Mouse (Mus musculus): ENCODE measurements around the gene Slc7a1. TPM values are rescaled to one million over a fixed set of nuclear protein-coding genes. Genes with fewer than 3 reads are reported as not detected.
A peak's percentile ranks its signal among the peaks of the same experiment; 100 is the strongest.

Gene Slc7a1
- polyA plus RNA-seq, 1 experiment from 2014 or later = 10.8 TPM

DNA sequence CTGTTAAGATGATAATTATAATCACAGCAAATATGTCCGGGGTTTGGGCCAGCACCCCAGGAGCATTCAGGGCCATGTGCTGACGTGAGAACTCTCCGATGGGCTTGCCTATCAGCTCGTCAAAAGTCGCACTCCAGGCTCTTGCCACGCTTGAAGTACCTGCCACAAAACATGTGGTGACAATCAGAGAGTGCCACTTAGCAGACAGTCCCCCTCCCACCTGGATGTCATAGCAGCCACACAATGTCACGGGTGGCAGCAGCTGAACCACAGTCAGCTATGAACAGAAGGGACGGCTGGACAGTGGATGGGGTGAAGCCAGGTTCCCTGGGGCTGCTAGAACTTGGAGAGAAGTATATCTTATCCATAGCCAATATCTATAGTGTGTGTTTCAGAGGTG is 51.6 kb downstream of the Slc7a1 start:
- H3K9ac ChIP-seq (ENCODE audit: low read depth, low read length) = no peak overlapping the region
- no peak for ATAC-seq
- H3K4me3 ChIP-seq (ENCODE audit: low read depth, low read length) = no peak overlapping the region
- H3K9me3 ChIP-seq (ENCODE audit: control insufficient read depth) = no peaks in the 10 kb centered on the region
- H3K36me3 ChIP-seq (ENCODE audit: control insufficient read depth, insufficient read depth) = peaks cover 24% of the 10 kb centered on the region
- H3K4me1 ChIP-seq (replicated peaks; ENCODE audit: control insufficient read depth, insufficient read depth, low read length) = no peaks in the 10 kb centered on the region
- no peak for TF ChIP-seq CTCF (IDR thresholded peaks at IDR 0.05; ENCODE audit: low read depth)
- no peaks in the 10 kb centered on the region for H3K27me3 ChIP-seq (replicated peaks; ENCODE audit: control insufficient read depth, insufficient read depth, low read length)
- no peak overlapping the region for H3K27ac ChIP-seq (ENCODE audit: low read depth, low read length)
- no peak overlapping the region for H3K4me2 ChIP-seq (replicated peaks; ENCODE audit: low read depth)
- 82% methylated on average over 8 of the region's 8 CpGs for WGBS

DNA sequence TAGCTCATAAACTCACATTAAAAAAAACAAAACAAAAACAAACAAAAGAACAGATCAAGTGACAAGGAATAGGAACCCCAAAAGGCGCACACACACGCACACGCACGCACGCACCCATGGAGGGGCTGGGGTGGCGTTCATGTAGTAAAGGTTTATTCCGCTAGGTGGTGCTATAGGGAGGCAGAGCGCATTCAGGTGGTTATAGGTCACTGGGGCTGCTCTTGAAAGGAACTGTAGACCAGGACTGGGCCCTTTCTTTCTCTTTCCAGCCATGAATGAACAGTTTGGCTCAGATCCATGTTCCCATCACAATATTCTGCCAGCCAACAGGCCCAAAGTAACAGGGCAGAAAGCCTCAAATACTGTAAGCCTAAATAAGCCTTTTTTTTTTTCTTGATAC is 53.2 kb downstream of the Slc7a1 start:
- Histone ChIP-seq H3K4me1 (replicated peaks; ENCODE audit: control insufficient read depth, insufficient read depth, low read length) (no peaks in the 10 kb centered on the region; the same call in 1 of the 2 replicates), H3K4me3 (ENCODE audit: low read depth, low read length) (no peak overlapping the region), H3K9ac (ENCODE audit: low read depth, low read length) (no peak overlapping the region), H3K9me3 (ENCODE audit: control insufficient read depth) (no peaks in the 10 kb centered on the region), H3K27ac (ENCODE audit: low read depth, low read length) (no peak overlapping the region), H3K36me3 (ENCODE audit: control insufficient read depth, insufficient read depth) (peaks cover 17% of the 10 kb centered on the region), H3K4me2 (replicated peaks; ENCODE audit: low read depth) (no peak overlapping the region), H3K27me3 (replicated peaks; ENCODE audit: control insufficient read depth, insufficient read depth, low read length) (no peaks in the 10 kb centered on the region)
- TF ChIP-seq CTCF (IDR thresholded peaks at IDR 0.05; ENCODE audit: low read depth) = peak; percentile 70
- WGBS = 87% methylated on average over 8 of the region's 8 CpGs
- no peak for ATAC-seq

DNA sequence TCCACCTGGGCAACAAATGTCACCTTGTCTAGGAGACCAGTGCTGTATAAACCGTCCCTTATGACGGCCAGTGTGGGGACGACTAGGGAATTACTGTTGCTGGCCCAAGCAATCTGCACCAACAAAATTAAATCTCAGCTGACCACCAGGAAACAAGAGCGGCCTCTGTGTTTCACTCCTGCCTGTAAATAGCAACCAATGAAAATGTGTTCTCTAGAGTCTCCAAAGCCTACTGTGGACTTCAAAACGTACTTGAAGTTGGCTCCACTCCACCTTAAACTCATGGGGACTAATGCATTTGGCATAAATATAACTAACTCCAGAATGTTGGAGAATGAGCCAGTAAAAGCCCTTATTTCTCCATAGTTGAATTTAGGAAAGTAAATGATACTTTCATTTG is 55.3 kb downstream of the Slc7a1 start:
- Histone ChIP-seq H3K27ac (ENCODE audit: low read depth, low read length) (no peak overlapping the region), H3K9me3 (ENCODE audit: control insufficient read depth) (no peaks in the 10 kb centered on the region), H3K27me3 (replicated peaks; ENCODE audit: control insufficient read depth, insufficient read depth, low read length) (no peaks in the 10 kb centered on the region), H3K4me2 (replicated peaks; ENCODE audit: low read depth) (no peak overlapping the region), H3K9ac (ENCODE audit: low read depth, low read length) (no peak overlapping the region), H3K4me1 (replicated peaks; ENCODE audit: control insufficient read depth, insufficient read depth, low read length) (no peaks in the 10 kb centered on the region; the same call in 1 of the 2 replicates), H3K4me3 (ENCODE audit: low read depth, low read length) (no peak overlapping the region), H3K36me3 (ENCODE audit: control insufficient read depth, insufficient read depth) (peaks cover 23% of the 10 kb centered on the region)
- TF ChIP-seq CTCF (IDR thresholded peaks at IDR 0.05; ENCODE audit: low read depth) = no peak
- 74% methylated on average over 5 of the region's 5 CpGs for WGBS
- ATAC-seq = no peak

DNA sequence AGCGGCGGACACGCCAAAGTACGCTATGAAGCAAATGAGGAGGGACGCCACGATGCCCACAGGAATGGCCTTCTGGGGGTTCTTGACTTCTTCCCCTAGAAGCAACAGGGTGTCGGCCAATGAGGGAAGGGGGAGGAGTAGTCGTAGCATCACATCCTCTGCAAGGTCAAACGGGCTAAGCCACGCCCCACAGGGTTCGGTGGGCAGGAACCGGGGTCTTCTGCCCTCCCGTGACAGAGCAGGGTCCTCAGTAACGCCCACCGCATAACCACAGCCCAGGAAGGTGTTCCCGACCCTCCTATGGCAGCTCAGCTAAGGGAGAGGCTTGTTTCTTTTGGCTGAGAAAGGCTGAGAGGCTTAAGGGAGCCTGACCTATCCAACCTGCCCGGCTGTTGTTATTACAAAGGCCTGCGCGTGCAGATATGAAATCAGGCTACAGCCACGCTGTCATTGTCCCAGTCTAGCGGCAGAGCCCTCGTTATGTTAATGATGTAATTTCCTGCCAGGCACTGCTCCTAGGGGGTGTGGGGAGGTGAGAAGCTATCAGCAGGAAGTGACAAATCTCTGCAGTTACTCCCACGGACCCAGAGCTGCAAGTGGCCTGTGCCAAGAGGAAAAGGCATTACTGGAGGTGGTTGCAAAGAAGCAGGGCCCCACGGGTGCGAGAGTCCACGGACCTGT is 57.5 kb downstream of the Slc7a1 start:
- 0 out of 2 replicates have a peak overlapping the region, but pooled peaks have one; percentile 11 for H3K4me3 ChIP-seq (ENCODE audit: low read depth, low read length)
- H3K9me3 ChIP-seq (ENCODE audit: control insufficient read depth) = no peaks in the 10 kb centered on the region
- TF ChIP-seq CTCF (IDR thresholded peaks at IDR 0.05; ENCODE audit: low read depth) = no peak
- peak overlapping the region; percentile 57 for H3K4me2 ChIP-seq (replicated peaks; ENCODE audit: low read depth)
- peak overlapping the region; percentile 77 for H3K27ac ChIP-seq (ENCODE audit: low read depth, low read length)
- peaks cover 15% of the 10 kb centered on the region for H3K36me3 ChIP-seq (ENCODE audit: control insufficient read depth, insufficient read depth)
- H3K4me1 ChIP-seq (replicated peaks; ENCODE audit: control insufficient read depth, insufficient read depth, low read length) = no peaks in the 10 kb centered on the region; the same call in 1 of the 2 replicates
- no peaks in the 10 kb centered on the region for H3K27me3 ChIP-seq (replicated peaks; ENCODE audit: control insufficient read depth, insufficient read depth, low read length)
- peak; percentile 93 for ATAC-seq
- WGBS = 31% methylated on average over 26 of the region's 26 CpGs
- H3K9ac ChIP-seq (ENCODE audit: low read depth, low read length) = no peak overlapping the region

DNA sequence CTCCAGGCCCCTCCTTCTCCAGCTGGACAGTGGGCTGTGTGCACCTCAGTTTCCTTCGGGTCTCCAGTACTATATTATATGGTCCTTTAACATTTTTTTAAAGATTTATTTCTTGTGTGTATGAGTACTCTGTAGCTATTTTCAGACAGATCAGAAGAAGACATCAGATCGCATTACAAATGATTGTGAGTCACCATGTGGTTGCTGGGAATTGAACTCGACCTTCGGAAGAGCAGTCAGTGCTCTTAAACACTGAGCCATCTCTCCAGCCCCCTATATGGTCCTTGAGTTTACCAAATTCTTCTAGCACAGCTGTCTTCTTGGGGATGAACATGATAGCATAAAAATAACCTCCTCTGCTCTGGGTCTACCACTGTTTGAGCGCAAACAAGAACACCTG is 60.6 kb downstream of the Slc7a1 start:
- ATAC-seq = no peak
- 90% methylated on average over 5 of the region's 5 CpGs for WGBS

DNA sequence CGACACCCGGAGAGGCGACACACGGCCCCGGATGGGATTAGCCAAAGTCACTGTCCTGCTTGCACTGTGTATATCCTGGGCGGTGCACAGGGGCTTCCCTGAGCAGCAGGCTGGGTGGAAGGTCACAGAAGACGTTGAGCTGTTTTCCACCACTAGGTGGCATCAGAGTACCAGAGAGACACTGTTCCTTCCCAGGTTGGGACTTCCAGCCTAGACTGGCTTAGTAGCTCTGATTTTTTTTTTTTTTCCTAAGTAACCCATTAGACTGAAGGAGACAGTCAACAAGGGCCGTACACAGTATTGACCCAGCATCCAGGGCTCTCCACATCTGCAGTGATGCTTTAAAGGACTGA is 67.1 kb downstream of the Slc7a1 start:
- peak; percentile 64 for ATAC-seq
- TF ChIP-seq CTCF (IDR thresholded peaks at IDR 0.05; ENCODE audit: low read depth) = peak; percentile 96

More for the DNA sequence above, 60.6 kb downstream of the Slc7a1 start:
- Histone ChIP-seq H3K9ac (ENCODE audit: low read depth, low read length) (no peak overlapping the region), H3K9me3 (ENCODE audit: control insufficient read depth) (no peaks in the 10 kb centered on the region), H3K4me3 (ENCODE audit: low read depth, low read length) (no peak overlapping the region), H3K27me3 (replicated peaks; ENCODE audit: control insufficient read depth, insufficient read depth, low read length) (no peaks in the 10 kb centered on the region), H3K4me2 (replicated peaks; ENCODE audit: low read depth) (no peak overlapping the region), H3K36me3 (ENCODE audit: control insufficient read depth, insufficient read depth) (peaks cover 16% of the 10 kb centered on the region), H3K4me1 (replicated peaks; ENCODE audit: control insufficient read depth, insufficient read depth, low read length) (no peaks in the 10 kb centered on the region; the same call in 1 of the 2 replicates), H3K27ac (ENCODE audit: low read depth, low read length) (no peak overlapping the region)
- no peak for TF ChIP-seq CTCF (IDR thresholded peaks at IDR 0.05; ENCODE audit: low read depth)

More for the DNA sequence above, 67.1 kb downstream of the Slc7a1 start:
- H3K9ac ChIP-seq (ENCODE audit: low read depth, low read length) = no peak overlapping the region
- H3K9me3 ChIP-seq (ENCODE audit: control insufficient read depth) = no peaks in the 10 kb centered on the region
- H3K27ac ChIP-seq (ENCODE audit: low read depth, low read length) = no peak overlapping the region
- H3K27me3 ChIP-seq (replicated peaks; ENCODE audit: control insufficient read depth, insufficient read depth, low read length) = no peaks in the 10 kb centered on the region
- 25% methylated on average over 8 of the region's 8 CpGs for WGBS
- no peaks in the 10 kb centered on the region for H3K4me1 ChIP-seq (replicated peaks; ENCODE audit: control insufficient read depth, insufficient read depth, low read length)
- H3K4me3 ChIP-seq (ENCODE audit: low read depth, low read length) = no peak overlapping the region
- H3K4me2 ChIP-seq (replicated peaks; ENCODE audit: low read depth) = no peak overlapping the region
- H3K36me3 ChIP-seq (ENCODE audit: control insufficient read depth, insufficient read depth) = peaks cover 35% of the 10 kb centered on the region
